Mouse (Mus musculus) neutrophil, adult 65 days (primary cell): Measurements from ENCODE around the gene Ttll9. TPM values are rescaled to one million over a fixed set of nuclear protein-coding genes. Genes with fewer than 3 reads are reported as not detected.

ENCODE experiments used
- total RNA-seq: library from RNA; stranded (reverse); gene quantifications from 2 replicates; pipeline ENCODE4 v1.2.4, GENCODE M21; 2023

Gene Ttll9
- not detected in 2 replicates for total RNA-seq

GRCm38 (mm10) chr2:152962091-152962793, at the start of gene Ttll9:
Gene Ttll9 (plus strand): TSS chr2:152962485.

GRCm38 (mm10) chr2:152933048-152933447, 29.2 kb upstream of the Ttll9 start, which contains the start of gene Foxs1:
Gene Foxs1 (minus strand): TSS chr2:152933208.

GRCm38 (mm10) chr2:152951065-152951849, 11.0 kb upstream of the Ttll9 start, which contains the start of gene Dusp15:
Gene Dusp15 (minus strand): TSS chr2:152951698.

GRCm38 (mm10) chr2:153014758-153015593, 52.7 kb downstream of the Ttll9 start, which contains the start of gene Pdrg1:
Gene Pdrg1 (minus strand): TSS chr2:153015427.

DNA sequence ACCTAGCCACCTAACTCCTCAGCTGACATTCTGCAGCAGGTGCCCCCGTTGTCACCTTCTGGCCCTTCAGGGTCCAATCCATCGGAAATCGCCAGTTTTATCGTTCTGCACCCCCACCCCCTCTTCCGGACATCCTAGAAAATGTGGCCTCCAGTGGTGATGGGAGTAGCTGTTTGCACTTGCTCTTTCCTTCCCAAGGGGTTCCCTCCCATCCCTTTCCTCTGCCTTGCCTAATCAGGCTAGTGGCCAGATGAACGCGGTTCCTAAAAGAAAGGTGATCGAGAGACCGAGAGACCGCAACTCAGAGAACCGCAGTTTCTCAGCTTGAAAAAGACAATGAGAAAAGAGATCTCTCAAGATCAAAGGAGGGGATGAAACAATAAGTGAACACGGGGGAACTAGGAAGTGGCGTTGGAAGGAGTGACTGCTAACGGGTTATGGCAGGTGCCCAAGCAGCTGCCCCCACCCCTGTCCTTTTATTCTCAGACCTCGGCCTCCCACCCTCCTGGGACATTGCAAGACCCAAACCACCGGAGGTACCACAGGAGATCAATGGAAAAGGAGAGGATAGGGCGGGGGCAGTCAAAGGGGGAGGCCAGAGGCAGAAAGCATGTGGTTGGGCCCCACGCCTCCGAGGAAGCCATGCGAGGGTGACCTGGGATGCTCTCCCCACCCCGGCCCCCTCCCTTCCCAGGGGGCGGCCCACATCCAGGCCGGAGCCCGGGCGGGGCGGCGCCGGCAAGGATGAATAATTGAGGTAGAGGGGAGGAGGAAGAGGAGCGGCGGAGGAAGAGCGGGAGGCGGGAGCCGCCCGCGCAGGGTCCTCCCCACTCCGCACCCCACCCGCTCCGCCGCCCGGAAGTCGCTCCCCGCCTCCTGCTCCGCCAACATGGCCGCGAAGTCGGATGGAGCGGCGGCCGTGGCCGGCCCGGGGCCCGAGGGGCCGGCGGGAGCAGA, 69.1 kb downstream of the Ttll9 start, which contains the start of gene Xkr7:
TSS of gene Xkr7 (plus strand) at position 727 of the 957 bp plus-strand sequence.

Other genes with a start within 250 kb of the Ttll9 start
- gene Id1, start 226.2 kb upstream of the Ttll9 start, total RNA-seq = 33.0 and 36.5 TPM in 2 replicates
- not detected in 2 replicates for gene Cox4i2, start 208.3 kb upstream of the Ttll9 start, total RNA-seq
- gene Bcl2l1, start 130.8 kb upstream of the Ttll9 start, total RNA-seq = 25.4 and 35.7 TPM in 2 replicates
- gene Tpx2, start 114.5 kb upstream of the Ttll9 start, total RNA-seq = 41.1 and 43.2 TPM in 2 replicates
- gene Mylk2, start 51.1 kb upstream of the Ttll9 start, total RNA-seq = not detected in 2 replicates
- gene Foxs1, start 29.3 kb upstream of the Ttll9 start, total RNA-seq = not detected in 2 replicates
- not detected in 2 replicates for gene Dusp15, start 10.8 kb upstream of the Ttll9 start, total RNA-seq
- gene Pdrg1, start 52.9 kb downstream of the Ttll9 start, total RNA-seq = 12.4 and 12.8 TPM in 2 replicates
- gene Xkr7, start 69.4 kb downstream of the Ttll9 start, total RNA-seq = not detected in 2 replicates
- gene Ccm2l, start 103.5 kb downstream of the Ttll9 start, total RNA-seq = 1.1 and 1.7 TPM in 2 replicates
- 249 and 255 TPM in 2 replicates for gene Hck, start 146.0 kb downstream of the Ttll9 start, total RNA-seq
- gene Tm9sf4, start 198.8 kb downstream of the Ttll9 start, total RNA-seq = 84.6 and 87.1 TPM in 2 replicates